Mouse (Mus musculus) liver, postnatal 0 days (tissue): ENCODE results near the gene Cntd1.

Experiments
- CTCF ChIP-seq: sonication (generic); IDR thresholded peaks from 2 replicates; pipeline ENCODE4 v1.5.1; 2016; ENCODE audit warnings: antibody characterized with exemption, low read depth
- EP300 ChIP-seq: IDR thresholded peaks from 2 replicates; pipeline ENCODE4 v1.6.1; 2016; ENCODE audit warnings: antibody characterized with exemption, low read depth, mild to moderate bottlenecking

GRCm38 (mm10) chr11:101236782-101237181 is 42.0 kb upstream of the Cntd1 start:
- no peak for TF ChIP-seq EP300
- no peak for TF ChIP-seq CTCF
